Mouse (Mus musculus): ENCODE data around the gene Brsk1.

Brsk1 gene

DNA sequence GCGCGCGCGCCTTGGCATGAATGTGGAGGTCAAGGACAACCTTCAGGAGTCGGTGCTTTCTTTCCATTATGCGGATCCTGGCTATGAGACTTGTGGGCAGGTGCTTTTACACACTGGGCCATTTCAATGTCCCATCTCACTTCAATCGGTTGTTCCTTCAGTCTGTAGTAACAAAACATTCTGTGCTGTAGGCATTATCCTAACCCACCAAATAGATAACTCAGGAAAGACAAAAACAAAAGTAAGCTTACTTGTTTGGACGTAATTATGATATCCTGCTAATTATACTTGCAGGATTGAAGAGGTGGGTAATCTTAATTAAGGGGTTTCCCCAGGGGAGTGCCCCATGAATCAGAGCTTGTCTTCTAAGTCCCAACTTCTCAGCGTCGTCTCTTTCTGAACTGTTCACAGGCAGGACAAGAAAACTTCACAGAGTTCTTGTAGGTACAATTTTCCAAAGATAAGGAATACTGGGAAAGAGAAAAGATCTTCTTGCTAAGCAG is 48.7 kb downstream of the Brsk1 start:
- no peak for DNase-seq (ENCODE audit: extremely low spot score, low spot score)

DNA sequence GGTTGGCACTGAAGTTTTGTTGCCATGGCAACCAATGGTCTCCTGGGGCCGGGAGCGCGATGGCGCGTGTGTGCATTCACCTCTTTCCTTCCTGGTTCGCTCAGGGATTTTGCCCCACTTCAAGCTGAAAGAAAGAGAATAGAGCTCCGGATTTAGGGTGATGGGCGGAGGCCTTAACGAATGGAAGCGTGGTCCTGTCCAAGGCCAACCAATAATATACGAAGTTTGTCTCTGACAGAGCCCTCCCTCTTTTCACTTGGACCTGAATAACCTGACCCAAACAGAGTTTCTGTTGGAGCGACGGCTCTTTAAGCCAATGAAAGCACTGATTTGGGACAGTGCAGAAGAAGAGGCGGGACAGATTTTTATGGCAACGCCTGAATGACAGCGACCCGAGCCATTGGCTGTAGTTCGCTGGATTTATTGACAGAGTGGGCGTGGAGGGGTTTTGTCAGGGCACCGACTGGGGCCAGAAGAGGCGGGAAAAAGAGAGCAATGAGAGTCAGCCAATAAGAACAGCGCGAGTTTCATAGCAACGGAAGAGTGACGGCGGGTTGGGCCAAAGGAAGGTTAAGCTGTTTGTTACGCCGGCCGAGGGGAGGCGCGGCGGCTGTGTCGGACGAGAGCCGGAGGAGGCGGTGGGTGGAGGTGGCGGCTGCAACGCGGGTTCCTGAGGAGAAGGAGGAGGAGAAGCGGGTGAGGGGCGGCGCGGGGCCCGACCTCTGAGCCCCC is 49.3 kb downstream of the Brsk1 start, which contains the start of gene Kmt5c:
Gene Kmt5c (plus strand): TSS at position 572 of the 732 bp plus-strand sequence.
- peak; percentile 92 for DNase-seq (ENCODE audit: extremely low spot score, low spot score)

DNA sequence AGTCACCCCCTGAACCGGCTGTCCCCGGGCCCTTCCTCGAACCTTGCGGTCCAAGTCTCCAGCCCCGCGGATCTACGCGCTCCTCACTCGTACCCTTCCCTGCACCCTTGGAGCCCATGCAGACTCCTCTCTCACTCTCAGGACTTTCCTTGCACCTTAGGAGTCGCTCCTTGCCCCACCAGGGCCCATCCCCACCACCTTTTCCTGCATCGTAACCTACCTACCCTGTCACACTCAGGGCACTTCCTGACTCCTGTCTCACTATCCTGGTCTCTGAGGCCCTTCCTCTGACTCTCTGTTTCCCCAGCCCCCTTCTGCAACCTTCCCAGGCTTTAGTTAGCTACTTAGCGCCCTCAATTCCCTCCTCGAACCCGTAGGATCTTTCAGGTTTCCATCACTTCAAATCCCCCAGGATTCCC is 49.9 kb downstream of the Brsk1 start:
- DNase-seq (ENCODE audit: extremely low spot score, low spot score): no peak

DNA sequence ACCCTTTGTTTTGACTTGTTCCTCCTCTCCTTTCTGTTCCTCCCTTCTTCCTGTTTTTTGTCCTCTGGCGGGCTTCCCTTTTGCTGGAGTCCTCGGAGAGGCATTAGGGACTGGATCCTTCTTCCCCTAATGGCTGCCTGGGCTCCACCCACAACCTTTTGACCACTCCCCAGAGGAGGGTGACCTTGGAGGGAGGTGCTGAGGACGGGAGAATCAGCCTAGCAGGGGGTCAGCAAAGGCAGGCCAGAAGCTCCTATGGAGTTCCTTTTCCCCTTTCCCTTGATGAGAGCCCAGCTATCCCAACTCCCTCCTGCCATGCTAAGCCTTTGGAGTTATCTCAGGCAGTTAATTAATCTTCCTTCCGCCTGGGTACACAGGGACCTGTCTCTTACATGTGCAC is 50.7 kb downstream of the Brsk1 start:
- DNase-seq (ENCODE audit: extremely low spot score, low spot score): peak; percentile 41

DNA sequence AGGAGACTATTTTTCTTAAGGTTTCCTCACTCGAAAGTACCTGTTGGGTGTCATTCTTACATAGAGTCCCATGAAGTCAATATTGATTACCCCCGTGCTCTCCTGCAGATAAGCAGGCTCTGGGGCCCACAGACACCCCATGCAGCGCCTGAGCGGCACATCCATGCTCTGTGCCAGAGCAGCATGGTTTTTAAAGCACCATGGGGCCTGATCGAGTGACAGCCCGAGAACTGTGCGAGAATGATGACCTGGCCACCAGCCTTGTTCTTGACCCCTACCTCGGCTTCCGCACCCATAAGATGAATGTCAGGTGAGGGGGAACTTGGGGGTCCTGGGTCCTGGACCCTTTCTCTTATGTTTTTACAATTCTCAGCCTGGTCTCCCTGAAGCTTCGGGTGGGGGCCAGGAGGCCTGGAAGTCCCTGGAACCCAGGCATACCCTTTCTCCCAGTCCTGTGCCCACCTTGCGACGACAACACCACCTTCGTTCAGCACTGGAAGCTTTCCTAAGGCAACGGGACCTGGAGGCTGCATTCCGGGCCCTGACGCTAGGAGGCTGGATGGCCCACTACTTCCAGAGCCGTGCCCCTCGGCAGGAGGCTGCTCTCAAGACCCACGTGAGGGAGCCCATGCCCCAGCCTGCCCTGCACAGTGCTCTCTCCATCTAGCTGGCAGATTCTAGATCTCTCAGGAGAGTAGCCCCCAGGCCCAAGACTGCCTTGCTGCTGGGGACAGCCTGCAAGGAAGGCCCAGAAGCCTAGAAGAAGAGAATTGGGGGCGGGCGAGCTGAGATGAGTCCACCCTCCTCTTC is 51.5 kb downstream of the Brsk1 start:
- no peak for DNase-seq (ENCODE audit: extremely low spot score, low spot score)

DNA sequence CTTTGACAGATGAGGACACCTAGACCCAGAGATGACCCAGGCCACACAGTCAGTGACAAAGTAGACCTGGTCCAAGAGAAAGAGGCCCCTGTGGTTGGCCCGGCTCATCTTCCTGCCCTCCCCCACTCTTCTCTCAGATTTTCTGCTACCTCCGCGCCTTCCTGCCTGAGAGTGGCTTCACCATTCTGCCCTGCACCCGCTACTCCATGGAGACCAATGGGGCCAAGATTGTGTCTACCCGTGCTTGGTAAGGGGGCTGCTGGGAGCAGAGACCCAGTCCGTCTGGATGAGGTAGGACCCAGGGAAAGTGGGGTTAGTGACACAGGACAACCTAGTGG is 52.0 kb downstream of the Brsk1 start:
- DNase-seq (ENCODE audit: extremely low spot score, low spot score): no peak

DNA sequence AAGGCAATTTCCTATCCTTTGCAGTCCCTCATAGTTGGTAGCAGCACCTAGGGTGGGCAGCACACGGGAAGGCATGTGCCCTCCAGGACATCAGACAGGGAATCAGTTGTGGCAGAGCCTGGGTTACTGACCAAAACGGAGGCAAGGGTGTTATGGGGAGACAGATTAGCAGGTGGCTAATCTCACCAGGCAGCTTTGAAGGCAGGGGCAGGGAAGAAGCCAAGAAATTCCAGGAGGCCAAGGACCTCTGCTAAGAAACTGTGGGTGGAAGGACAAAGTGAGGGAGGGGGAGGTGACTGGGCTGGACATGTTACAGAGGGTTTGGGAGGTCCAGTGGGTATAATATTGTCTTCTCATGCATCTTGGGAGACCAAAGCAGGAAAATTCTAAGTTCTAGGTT is 53.0 kb downstream of the Brsk1 start:
- DNase-seq (ENCODE audit: extremely low spot score, low spot score): no peak

DNA sequence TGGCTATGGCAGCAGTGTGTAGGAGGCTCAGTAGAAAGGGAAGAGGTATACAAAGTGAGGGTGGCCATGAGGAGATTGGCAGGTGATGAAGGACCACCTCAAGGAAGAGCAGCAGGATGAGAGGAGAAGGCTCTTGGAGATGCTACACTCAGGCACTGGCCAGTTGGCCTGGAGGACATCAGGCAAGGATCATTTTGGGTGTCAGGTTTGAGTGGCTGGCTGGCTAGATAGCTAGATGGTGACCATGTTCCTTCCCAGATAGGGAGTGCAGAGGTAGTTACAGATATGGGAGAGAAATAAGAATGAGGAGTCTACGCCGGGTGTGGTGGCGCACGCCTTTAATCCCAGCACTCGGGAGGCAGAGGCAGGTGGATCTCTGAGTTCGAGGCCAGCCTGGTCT is 54.5 kb downstream of the Brsk1 start:
- no peak for DNase-seq (ENCODE audit: extremely low spot score, low spot score)

DNA sequence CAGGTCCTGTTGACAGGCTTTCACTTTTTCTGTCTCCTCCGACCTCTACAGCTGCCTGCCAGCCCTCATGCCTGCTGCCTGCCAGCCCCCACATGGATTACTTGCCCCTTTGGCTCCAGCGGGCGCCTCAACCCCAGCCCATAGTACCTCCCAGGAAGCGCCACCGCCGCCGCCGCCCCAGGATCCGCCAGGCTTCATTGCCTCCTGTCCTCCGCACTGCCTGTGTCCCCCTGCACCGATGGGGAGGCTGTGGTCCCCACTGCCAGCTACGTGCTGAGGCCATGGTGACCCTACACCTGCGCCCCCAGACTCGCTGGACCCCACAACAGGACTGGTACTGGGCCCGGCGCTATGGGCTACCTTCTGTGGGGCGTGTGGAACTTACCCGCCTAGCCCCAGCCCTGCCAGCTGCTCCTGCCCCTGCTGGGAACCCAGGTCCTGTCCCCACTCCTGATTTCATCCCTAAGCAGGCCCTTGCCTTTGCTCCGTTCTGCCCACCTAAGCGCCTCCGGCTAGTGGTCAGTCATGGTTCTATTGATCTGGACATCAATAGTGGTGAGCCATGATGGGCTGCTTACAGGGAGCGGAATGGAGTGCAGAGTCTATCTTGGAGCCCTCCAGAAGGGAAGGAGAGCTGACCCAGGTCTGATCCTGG is 56.0 kb downstream of the Brsk1 start:
- DNase-seq (ENCODE audit: extremely low spot score, low spot score): no peak

DNA sequence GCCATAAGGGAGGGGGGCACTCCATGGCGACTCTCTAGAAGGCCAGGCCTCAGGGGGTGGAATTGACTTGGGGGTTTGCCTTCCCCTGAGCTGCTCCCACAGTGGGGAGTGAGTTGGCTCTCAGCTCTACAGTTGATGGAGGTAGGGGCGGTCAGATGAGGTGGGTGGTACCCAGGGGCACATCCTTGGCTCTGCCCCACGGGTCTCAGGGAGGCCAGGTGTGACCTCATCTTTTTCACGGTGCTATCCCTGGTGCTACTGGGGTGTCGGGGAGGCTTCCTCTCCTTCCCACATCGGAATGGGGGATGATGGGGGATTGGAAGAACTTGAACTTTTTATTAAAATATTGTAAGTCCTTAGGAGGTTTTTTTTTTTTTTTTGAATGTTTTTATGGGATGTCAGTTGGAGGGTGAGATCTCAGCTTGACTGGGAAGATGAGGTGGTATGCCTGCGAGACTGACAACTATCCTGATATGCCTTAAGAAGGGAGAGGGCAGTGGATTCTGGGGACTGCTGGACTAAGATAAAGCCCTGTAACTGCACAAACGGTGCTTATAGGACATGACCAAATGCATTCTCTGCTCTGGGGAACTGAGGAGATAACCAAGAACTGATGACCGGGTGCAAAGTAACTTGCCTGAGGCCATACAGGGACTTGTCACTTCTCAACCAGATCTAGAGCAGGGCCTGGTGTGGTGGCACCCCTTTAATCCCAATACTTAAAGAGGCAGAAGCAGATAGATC is 56.9 kb downstream of the Brsk1 start:
- no peak for DNase-seq (ENCODE audit: extremely low spot score, low spot score)

DNA sequence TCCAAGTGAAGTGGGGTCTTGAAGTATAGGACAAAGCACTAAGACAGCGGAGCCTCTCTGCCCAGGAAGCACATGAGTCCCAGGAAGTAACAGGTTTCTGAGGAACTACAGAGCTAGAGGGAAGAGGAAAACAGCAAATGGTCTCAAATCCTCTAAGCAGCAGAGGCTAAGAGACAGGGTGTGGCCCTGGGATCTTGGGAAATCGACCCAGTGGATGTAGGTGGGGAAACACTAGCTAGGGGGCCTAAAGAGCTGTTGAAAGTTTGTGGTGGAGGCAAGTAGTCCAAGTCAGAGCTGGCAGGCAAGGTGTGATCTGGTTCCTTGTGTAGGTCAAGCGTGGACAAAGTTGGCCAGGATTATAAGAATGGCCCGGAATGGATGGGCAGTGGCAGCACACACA is 57.9 kb downstream of the Brsk1 start:
- no peak for DNase-seq (ENCODE audit: extremely low spot score, low spot score)

DNA sequence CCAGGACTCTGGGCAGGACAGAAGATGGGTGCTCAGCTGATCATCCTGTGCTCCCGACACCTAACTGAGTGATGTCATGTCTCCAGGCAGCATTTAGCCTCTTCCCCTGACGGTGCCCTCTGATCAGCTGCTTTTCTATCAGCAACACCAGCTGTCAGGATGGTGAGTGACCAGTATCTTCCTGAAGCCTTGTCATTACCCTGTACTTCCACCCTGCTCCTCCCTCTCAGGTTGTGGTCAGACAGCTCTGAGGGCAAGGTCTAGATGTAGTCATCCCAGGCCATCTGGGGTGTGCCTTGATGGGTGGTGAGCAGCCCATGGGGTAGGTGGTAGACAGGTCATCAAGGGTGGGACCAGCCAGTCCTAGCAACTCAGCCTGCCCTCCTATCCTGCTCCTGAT is 58.8 kb downstream of the Brsk1 start:
- no peak for DNase-seq (ENCODE audit: extremely low spot score, low spot score)

DNA sequence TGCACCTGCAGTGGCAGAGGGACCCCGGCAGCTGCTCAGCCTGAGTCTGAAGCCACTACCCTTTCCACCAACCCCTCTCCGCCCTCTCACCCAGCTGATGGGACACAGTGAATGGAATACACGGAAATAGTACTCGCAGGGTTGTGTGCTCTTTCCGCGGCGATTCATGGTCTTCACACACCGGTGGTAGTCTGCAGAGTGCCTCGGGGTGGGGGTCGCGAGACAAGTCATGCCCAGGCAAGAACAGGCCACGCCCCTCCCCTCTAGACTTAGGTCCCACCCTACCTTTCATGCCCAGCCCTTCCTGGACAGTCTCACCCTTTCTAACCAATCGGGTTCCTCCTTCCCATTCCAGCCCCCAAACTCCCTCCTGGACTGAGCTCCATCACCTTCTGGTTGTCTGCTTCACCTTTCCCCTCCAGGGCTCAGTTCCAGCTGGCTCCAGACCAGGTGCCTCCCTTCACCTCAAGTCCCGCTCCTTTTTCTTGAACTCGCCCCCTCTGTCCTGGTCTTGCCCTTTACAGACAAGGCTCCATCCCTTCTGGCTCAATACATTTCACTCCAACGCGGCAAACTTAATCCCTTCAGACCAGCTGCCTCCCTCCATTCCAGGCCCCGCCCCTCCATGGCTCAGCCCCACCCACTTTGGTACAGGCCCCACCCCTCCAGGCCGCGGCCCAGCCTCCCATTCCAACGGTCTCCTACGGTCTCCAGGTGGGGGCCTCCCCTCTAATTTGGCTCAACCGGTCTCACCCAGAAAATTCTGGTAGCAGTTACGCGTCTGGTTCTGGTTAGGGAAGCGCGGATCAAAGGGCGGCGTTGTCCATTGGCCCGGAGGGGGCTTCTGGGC is 61.8 kb downstream of the Brsk1 start:
- peak; percentile 31 for DNase-seq (ENCODE audit: extremely low spot score, low spot score)

DNA sequence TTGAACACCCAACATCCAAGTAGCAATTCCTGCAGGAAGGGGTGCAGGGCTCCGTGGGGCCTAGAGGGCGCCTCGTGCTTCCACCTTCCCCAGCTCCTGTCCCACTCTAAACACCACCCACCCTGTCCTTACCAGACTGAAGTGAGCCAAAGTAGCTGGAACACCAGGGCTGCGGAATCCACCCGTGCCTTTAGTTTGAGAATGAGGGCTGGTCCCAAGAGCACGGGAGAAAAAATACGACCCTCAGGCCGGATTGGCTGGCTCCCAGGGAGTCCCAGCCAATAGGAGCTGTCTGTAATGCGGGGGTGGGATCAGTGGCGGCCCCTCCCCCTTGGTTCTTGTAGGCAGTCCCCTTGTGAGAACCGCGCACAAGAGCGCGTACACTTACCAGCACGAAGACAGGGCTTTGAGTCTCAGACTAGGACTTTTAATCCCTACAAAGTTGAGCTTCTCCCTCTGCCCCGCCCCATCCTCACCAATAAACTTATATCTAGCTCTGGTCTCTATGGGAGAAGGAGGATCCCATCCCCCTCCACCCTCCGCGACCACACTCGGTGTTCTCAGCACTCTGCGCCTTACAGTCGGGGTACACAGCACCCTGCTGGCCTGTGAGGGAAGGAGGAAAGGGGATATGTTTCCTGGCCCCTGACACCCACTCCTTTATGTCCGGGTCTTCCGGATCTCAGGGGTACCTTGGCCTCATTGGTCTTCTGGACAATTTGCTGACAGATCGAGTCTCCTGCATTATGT is 62.6 kb downstream of the Brsk1 start, which contains the start of gene Cox6b2:
Gene Cox6b2 (minus strand): TSS at position 274 of the 750 bp plus-strand sequence.
- peak; percentile 84 for DNase-seq (ENCODE audit: extremely low spot score, low spot score)

DNA sequence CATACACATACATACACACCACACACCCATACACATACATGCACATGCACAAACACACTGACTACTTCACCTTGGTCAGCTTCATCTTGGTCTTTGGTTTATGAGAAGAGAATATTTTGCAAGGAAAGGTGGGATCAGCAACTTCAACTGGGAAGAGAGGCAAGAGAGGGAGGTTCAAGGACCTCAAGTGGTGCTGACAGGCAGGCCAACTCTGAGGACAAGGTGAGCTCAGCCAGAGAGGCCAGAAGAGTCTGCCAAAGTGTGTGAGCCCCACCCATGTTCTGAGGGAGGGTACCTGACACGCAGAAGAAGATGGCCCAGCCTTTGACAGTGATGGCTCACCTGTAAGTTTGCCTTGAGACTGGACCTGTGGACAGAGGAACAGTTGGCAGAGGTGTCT is 69.3 kb downstream of the Brsk1 start:
- no peak for DNase-seq (ENCODE audit: extremely low spot score, low spot score)

DNA sequence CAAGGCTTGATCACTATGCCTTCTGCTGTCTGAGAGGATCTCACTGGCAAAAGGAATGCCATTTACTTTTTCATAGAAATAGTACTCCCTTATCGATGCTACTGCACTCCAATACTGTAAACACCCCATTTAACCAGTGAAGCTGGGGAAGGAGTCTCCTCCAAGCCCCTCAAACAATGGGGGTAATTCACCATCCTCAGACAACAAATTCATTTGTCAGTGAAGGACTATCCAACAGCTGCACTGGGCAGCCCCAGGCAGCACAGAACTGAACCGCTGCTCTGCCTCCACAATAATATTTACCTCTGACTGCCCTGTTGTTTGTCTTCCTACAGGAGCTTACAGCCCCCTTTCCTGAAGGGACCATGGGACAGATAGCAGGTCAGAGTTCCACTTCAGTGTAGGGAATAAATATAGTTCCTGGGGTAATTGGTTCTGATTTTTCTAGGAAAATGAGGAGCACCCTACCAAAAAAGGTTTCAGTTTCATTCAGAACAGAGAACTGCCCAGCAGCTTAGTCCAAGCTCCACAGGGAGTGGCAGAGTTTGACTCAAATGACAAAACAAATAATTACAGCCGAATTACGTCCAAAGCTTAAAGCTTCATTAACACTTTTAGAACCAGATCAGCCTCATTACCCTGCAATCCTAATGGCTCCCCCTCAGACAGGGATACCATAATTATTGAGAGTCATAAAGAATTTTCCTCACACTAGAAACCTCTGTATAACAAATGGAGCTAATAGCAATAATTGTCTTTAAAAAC is 74.7 kb downstream of the Brsk1 start:
- DNase-seq (ENCODE audit: extremely low spot score, low spot score): no peak

All from neural tube, embryonic 10.5 days (tissue).